Mouse (Mus musculus) MN1 (cell line): ENCODE measurements at regions not wholly inside any gene's neighbourhood (a gene's known extent, or its start where the extent isn't known, plus 50 kb on each side); places are given as distances from the start of the nearest gene placed in this dataset.
"Not testable (repeated sequence)": the region's sequence is repeated elsewhere in the genome, so short reads cannot be mapped to it uniquely, and the experiment has no call there.

ENCODE experiments used
- DNase-seq: peaks from one replicate; pipeline ENCODE4 v3.0.0-alpha.2; 2016; ENCODE audit warnings: low spot score

GRCm38 (mm10) chr15:38409168-38409567 is 983.8 kb downstream of the 4930447A16Rik start:
- no peak for DNase-seq

GRCm38 (mm10) chr15:38410462-38410861 is 985.1 kb downstream of the 4930447A16Rik start:
- DNase-seq = no peak

GRCm38 (mm10) chr15:38412481-38412880 is 987.1 kb downstream of the 4930447A16Rik start:
- DNase-seq = no peak

- DNase-seq = no peak
Measured at GRCm38 (mm10) chr15:38413329-38413728, 988.0 kb downstream of the 4930447A16Rik start.

GRCm38 (mm10) chr15:38414318-38415090 is 989.1 kb downstream of the 4930447A16Rik start:
- peak; percentile 75 for DNase-seq

GRCm38 (mm10) chr15:38415091-38415486 is 989.7 kb downstream of the 4930447A16Rik start:
- peak; percentile 62 for DNase-seq

- no peak for DNase-seq
Measured at GRCm38 (mm10) chr15:38419621-38420020, 994.3 kb downstream of the 4930447A16Rik start.

- peak; percentile 71 for DNase-seq
Measured at GRCm38 (mm10) chr15:38420784-38421183, 995.4 kb downstream of the 4930447A16Rik start.

- DNase-seq = no peak
Measured at GRCm38 (mm10) chr15:38422741-38423140, 997.4 kb downstream of the 4930447A16Rik start.

GRCm38 (mm10) chr15:38425506-38425905 is 1000.2 kb downstream of the 4930447A16Rik start:
- no peak for DNase-seq

GRCm38 (mm10) chr15:38427966-38428365 is 1002.6 kb downstream of the 4930447A16Rik start:
- DNase-seq = no peak

- no peak for DNase-seq
Measured at GRCm38 (mm10) chr15:38431668-38432067, 1006.3 kb downstream of the 4930447A16Rik start.

GRCm38 (mm10) chr15:38433386-38433785 is 1008.0 kb downstream of the 4930447A16Rik start:
- no peak for DNase-seq

- not testable (repeated sequence) for DNase-seq
Measured at GRCm38 (mm10) chr15:38434239-38434638, 1008.9 kb downstream of the 4930447A16Rik start.
